Mouse (Mus musculus) cerebellum, adult 2 months (tissue): ENCODE results near the gene Atrnl1. TPM values are rescaled to one million over a fixed set of nuclear protein-coding genes. Genes with fewer than 3 reads are reported as not detected.

ENCODE experiments used
- DNase-seq, 2 experiments: peaks; one replicate each; pipeline ENCODE4 v3.0.0; 2021
- H3K27ac ChIP-seq: fragments of 200-500 bp; 2 replicates; pipeline ENCODE4 v1.5.1; 2012; ENCODE audit warnings: low read length, control low read depth, inconsistent platforms; ENCODE audit not compliant: insufficient read depth
- H3K27me3 ChIP-seq: fragments of 200-500 bp; 2 replicates; pipeline ENCODE4 v1.6.1; 2012; ENCODE audit warnings: inconsistent platforms, mild to moderate bottlenecking, low read length, moderate library complexity; ENCODE audit not compliant: control insufficient read depth, insufficient read depth
- H3K4me1 ChIP-seq: fragments of 200-500 bp; 2 replicates; pipeline ENCODE4 v1.6.1; 2011; ENCODE audit warnings: low read length; ENCODE audit not compliant: control insufficient read depth, insufficient read depth
- H3K4me3 ChIP-seq: fragments of 200-500 bp; replicated peaks from 2 replicates; pipeline ENCODE3; 2011; ENCODE audit warnings: mild to moderate bottlenecking, low read depth, low read length, control low read depth; ENCODE audit not compliant: insufficient read depth
- CTCF ChIP-seq: fragments of 200-500 bp; IDR thresholded peaks from 2 replicates; pipeline ENCODE4 v1.5.1; 2011; ENCODE audit warnings: low read depth, mild to moderate bottlenecking, control low read depth, low read length, moderate library complexity, borderline replicate concordance; ENCODE audit not compliant: insufficient read depth
- POLR2A ChIP-seq: fragments of 200-500 bp; IDR thresholded peaks from 2 replicates; pipeline ENCODE4 v1.6.1; 2011; ENCODE audit warnings: low read length, control low read depth, borderline replicate concordance; ENCODE audit not compliant: insufficient read depth
- WGBS: fragments of 180-500 bp; shearing (Covaris S2); methylation state at CpG from one replicate; pipeline ENCODE4 v1.1.7; 2018; 5-methylcytosine and 5-hydroxymethylcytosine counted together
- polyA plus RNA-seq: library from polyadenylated mRNA; depleted of rRNA; stranded (reverse); fragments of >200 nt; gene quantifications from 2 replicates; pipeline ENCODE4 v1.2.3, GENCODE M21; 2012

The Atrnl1 gene
- polyA plus RNA-seq, 1 experiment: 21.5 TPM

DNA sequence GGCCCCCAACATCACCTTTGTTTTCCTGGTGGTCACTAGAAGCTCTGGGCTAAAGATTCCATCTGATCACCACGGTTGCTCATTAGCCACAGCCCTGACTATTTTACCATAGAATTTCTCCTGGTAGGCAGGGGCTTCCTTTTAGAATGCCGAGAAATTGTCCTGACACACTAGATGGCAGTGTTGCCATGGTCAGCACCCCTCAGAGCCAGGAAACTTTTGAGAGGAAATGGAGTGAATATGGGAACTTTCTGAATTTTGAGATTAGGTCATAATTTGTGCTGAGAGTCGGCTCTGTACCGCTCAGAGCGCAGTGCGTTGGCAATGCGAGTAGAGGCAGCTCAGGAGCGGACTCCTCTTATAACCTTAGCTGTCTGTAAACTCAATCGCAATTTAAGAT is 134.7 kb downstream of the Atrnl1 start:
- Histone ChIP-seq H3K27ac (no peak overlapping the region), H3K27me3 (no peaks in the 10 kb centered on the region), H3K4me3 (no peak overlapping the region), H3K4me1 (no peaks in the 10 kb centered on the region)
- TF ChIP-seq CTCF: peak; percentile 39; the same call in 1 of the 2 replicates
- TF ChIP-seq POLR2A: no peak
- 59% methylated on average over 9 of the region's 9 CpGs for WGBS
- DNase-seq: peak in 1 of 2 experiments; percentile 4

DNA sequence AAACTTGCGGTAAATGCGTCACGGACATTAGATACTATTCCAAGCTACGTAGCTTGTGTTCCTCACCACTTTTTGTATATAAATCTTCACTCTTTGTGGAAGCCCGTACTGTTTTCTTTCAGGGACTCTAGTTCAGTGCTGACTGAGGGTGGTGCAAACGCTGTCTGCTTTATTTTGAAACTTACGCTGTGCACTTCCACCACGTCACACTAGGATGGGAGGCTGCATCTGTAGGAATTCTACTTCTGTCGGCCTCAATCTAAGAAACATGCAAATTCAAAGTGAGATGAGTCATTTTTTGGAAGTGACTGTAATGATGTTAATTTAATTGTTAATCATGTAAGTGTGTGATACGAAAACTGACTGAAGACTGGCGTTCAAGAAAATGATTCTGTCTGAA is 135.7 kb downstream of the Atrnl1 start:
- TF ChIP-seq POLR2A (no peak), CTCF (no peak)
- H3K4me1 ChIP-seq: no peaks in the 10 kb centered on the region
- H3K27ac ChIP-seq: no peak overlapping the region
- no peaks in the 10 kb centered on the region for H3K27me3 ChIP-seq
- DNase-seq: no peak
- whole genome bisulfite sequencing: 91% methylated on average over 11 of the region's 11 CpGs
- no peak overlapping the region for H3K4me3 ChIP-seq

DNA sequence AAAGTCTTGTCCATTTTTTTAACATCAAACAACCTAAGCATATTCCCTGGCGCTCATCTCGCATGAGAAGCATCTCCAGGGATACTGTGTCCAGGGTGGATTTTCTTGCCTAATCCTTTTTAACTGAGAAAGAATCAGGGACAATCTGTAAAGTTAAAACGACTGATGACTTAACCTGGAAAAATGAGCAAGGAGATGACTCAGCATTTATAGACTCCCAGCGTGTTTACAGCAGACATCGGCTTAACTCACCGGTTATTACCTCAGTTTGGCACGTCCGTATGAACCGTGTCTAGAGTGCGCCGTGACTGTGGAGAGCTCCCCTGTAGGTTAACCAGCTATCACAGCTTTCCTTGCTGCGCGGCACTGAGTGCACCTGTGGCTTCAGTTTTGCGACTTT is 141.4 kb downstream of the Atrnl1 start:
- no peak for DNase-seq
- no peaks in the 10 kb centered on the region for H3K27me3 ChIP-seq
- no peak overlapping the region for H3K27ac ChIP-seq
- no peak for TF ChIP-seq POLR2A
- TF ChIP-seq CTCF: no peak
- no peaks in the 10 kb centered on the region for H3K4me1 ChIP-seq
- 90% methylated on average over 14 of the region's 14 CpGs for WGBS
- H3K4me3 ChIP-seq: no peak overlapping the region

DNA sequence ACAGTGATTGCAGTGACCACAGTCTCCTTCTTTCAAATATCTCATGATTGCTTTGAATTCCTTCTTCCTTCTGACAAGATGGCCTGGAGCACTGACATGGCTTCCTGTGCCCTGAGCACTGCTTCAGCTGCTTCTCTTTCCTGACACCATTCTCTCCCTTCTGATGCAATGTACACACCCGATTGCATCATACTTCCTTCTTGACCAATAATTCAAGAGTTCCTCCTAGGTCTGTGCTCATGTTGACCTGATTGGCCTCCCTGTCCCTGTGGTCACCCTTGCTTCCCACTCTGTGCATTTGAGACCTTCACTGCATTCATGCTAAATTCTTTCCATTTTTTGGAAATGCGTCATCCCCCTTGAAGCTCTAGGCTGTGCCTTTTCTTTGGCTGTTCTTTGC is 151.7 kb downstream of the Atrnl1 start:
- 97% methylated on average over 2 of the region's 2 CpGs for WGBS
- Histone ChIP-seq H3K27me3 (no peaks in the 10 kb centered on the region), H3K4me1 (no peaks in the 10 kb centered on the region), H3K4me3 (no peak overlapping the region), H3K27ac (no peak overlapping the region)
- TF ChIP-seq CTCF: no peak
- no peak for TF ChIP-seq POLR2A
- DNase-seq: no peak

DNA sequence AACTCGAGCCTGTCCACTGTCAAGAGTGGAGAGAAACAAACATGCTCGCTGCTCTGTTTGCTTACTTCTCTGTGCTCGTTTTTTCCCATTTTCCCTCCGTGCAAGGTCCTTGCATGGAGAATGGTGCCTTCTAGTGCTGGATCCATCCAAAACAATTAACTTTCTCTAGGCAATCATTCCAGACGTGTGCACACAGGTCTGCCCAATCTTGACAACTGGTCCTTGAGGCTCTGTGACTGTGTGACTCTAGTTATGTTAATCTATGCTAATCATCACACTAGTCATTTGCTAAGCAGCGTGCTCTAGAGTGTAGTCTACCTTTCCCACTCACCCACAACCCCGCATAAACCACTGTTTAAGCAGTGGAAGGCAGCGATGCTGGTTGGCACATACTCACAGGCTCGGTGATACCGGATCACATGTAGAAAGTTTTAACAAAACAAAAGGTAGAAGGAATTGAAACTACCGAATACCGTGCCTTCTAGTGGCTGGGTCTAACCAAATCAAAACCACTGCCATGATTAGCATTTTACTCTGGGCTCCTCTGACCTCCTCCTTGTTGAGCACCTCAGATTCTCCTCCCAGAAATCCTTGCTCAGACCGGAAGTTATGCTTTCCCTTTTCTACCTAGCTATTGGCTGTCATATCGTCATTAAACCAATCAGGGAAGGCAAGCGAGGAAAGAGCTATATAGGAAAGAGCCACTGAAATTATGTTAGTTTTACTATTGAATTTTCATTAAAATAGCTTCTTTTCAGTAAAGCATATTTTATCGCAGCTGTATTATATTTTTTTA is 153.9 kb downstream of the Atrnl1 start:
- H3K4me1 ChIP-seq: no peaks in the 10 kb centered on the region
- DNase-seq: no peak
- no peaks in the 10 kb centered on the region for H3K27me3 ChIP-seq
- TF ChIP-seq POLR2A (no peak), CTCF (no peak)
- H3K27ac ChIP-seq: no peak overlapping the region
- no peak overlapping the region for H3K4me3 ChIP-seq
- WGBS: 88% methylated on average over 16 of the region's 16 CpGs

DNA sequence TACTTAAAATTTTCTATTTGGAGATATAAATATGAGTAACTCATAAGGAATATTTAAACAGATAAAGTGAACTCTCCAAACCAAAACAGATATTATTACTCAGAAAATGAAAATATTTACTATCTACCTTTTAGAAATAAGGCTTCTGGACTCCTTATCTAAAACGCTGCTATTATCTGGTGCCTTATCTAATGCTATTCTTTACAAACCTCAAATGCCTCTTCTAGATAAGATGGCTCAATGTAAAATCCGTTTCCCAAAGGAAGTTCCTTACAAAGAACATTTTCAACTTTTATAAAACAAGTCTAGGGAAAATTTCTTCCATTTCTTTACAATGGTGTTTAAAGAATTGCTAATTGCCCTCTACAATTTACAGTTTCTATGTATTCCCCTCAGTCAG is 156.2 kb downstream of the Atrnl1 start:
- TF ChIP-seq POLR2A: no peak
- TF ChIP-seq CTCF: no peak

DNA sequence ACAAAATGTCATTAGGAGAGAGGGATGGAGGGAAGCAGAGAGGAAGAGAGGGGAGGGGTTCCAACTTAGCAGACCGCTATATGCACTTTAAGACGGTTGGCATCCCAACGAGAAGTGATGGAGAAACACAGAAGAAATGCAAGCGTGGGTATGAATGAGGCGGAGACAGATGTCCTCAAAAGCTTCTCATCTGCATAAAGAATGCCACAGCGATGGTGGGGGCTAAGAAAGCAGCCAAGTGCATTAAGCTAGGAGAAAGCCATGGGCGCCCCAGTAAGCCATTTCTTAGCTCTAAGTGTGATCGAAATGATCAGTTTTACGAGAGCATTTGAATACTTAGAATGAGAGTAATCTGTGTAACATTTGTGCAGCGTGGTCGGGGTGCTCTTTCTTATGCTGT is 157.8 kb downstream of the Atrnl1 start:
- H3K4me1 ChIP-seq: no peaks in the 10 kb centered on the region
- no peak overlapping the region for H3K4me3 ChIP-seq
- no peak for DNase-seq
- WGBS: 92% methylated on average over 11 of the region's 11 CpGs
- H3K27ac ChIP-seq: no peak overlapping the region
- TF ChIP-seq CTCF: no peak
- TF ChIP-seq POLR2A: no peak
- no peaks in the 10 kb centered on the region for H3K27me3 ChIP-seq

More for the DNA sequence above, 156.2 kb downstream of the Atrnl1 start:
- Histone ChIP-seq H3K27me3 (no peaks in the 10 kb centered on the region), H3K4me1 (no peaks in the 10 kb centered on the region), H3K4me3 (no peak overlapping the region), H3K27ac (no peak overlapping the region)
- 91% methylated on average over 2 of the region's 2 CpGs for WGBS
- no peak for DNase-seq

DNA sequence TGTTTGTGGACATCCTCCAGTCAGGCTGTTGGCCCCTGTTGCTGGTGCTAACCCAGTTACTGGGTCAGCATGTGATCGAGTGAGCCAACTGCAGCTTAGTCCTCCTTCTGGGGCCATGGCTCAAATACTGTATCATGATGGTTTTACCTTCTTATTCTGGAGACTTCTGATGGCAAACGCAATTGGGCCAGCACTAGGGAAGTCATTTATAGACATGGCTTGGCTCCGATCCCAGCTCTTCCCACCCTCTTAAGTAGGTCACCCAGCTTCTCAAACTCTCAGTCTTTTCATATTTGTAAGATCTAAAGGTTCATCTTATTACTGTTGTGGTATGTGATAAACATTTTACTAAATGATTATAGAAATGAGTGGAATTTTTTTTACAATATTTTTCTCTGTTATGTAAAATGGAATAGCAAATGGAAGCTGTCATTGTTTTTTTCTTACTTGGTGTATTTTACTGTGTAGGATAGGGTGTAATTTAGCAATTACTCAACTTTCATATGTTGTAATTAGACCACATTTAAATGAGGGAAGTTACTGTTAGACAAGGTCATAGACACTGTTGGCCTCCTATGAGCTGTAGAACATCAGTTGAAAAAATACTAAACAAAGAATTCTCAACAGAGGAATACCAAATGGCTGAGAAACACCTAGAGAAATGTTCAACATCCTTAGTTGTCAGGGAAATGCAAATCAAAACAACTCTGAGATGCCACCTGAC is 171.7 kb downstream of the Atrnl1 start:
- Histone ChIP-seq H3K4me1 (no peaks in the 10 kb centered on the region), H3K4me3 (no peak overlapping the region), H3K27me3 (no peaks in the 10 kb centered on the region), H3K27ac (no peak overlapping the region)
- DNase-seq: peak; percentile 26 to 55
- TF ChIP-seq POLR2A (no peak), CTCF (no peak)
- 32% methylated on average over 3 of the region's 3 CpGs for WGBS
